Mouse (Mus musculus) mouse trophoblast stem cell (cell line): ENCODE results near the gene Msx1.
"Not testable (repeated sequence)": the region's sequence is repeated elsewhere in the genome, so short reads cannot be mapped to it uniquely, and the experiment has no call there.

ENCODE experiments used
- in situ Hi-C, 2 experiments: fragments of 300-500 bp; cut with MseI, MboI; formaldehyde crosslinking; loops; 2 replicates in 1 of 2; 3 replicates in 1 of 2; pipeline ENCODE4 v1.15.1; 2025

The Msx1 gene

DNA sequence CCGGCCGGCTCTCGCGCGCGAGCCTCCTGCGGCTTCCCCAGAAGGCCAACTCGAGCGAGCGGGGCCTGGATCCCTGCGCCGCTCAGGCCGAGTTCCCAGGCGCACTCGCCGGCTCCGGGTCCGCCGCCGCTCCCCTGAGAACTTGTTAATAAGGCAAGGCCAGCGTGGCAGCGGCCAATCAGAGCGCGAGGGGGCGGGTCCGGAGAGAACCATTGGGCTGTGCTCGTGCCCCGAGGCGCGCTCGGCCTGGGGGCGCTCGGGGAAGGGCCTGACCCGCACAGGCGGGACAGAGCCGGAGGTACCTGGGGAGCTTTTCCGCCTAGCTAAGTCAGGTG, at the start of gene Msx1:
Gene Msx1, minus strand, starts transcription at position 123 of the 335 bp plus-strand sequence.
- in situ Hi-C loops = no loop called here

DNA sequence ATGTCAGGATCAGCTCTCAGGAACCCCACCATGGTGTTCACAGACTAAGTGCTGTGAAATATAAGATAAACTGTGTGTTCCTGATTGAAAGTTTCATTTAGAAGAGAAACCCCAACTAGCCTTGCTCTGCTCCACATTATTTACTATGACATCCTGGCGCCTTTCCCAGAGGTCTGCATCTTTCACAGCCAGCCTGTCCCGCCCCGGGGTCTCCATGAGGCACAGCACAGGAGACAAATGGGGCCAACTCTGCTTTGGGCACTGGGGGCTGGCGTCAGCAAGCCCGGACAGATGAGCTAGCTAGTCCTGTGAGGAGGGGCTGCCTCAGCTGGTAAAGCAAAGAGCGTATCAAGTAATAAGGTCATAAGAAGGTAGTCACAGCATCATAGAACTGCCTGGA, 41.1 kb upstream of the Msx1 start:
- in situ Hi-C loops = no loop called here

DNA sequence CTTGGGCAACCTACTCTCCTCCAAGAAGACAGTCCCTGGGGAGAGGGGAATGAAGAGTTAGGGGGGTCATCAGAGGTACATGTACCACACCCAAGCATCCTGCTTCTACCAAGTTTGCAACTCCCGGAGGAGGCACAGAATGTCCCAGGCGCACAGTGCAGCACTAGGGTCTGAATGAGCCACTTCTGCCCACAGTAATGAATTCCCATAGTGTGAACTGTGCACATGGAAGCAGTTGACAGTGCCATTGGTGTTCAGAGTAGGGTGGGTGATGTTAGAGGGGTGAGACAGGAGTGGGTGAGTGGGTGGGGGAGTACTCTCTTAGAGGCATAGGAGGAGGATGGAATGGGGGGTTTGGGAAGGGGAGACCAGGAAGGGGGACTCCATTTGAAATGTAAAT, 39.9 kb upstream of the Msx1 start:
- in situ Hi-C loops = no loop called here

DNA sequence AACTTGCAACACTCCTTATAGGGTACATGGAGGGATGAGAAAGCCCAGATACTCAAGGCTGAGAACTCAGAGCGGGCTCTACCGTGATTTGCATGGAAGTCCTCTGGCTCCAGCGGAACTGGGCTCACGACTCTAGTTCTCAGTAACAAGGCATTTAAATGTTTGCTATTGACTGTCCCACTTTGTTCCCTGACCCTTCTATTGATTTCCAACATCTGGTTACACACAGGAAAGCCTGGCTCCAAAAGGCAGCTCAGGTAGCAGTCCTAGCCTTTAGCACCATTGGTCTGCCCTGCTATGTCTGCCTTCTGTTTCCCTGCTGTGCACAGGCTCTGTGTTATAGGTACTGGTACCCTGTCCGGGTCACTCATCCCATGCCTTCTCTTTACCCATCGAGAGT, 36.5 kb upstream of the Msx1 start:
- in situ Hi-C loops = no loop called here

DNA sequence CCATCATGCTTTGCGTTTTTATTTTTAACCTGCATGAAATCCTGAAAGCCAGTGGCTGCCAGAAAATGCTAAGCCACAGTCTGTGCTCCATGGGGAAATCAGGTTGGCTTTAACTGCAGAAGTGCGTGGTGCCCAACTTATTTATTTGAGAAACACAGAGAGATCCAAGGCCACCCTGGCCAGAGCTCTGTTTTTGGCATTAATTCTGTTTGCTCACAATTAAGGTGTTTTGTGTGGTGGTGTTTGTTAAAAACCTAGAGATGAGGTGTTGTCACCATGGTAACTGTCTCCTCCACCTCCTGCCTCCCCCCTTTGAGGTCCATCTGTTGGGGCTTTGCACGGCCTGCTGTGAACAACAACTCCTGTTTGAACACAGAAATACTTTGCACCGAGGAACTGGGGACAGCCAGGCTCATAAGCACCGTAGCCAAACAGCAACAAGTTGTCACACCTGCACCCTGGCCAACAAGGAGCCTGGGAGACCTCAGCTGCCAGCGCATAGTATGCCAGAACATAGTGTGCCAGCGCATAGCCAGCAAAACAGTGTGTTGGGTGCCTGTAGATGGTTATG, 35.9 kb upstream of the Msx1 start:
- in situ Hi-C loops = no loop called here

DNA sequence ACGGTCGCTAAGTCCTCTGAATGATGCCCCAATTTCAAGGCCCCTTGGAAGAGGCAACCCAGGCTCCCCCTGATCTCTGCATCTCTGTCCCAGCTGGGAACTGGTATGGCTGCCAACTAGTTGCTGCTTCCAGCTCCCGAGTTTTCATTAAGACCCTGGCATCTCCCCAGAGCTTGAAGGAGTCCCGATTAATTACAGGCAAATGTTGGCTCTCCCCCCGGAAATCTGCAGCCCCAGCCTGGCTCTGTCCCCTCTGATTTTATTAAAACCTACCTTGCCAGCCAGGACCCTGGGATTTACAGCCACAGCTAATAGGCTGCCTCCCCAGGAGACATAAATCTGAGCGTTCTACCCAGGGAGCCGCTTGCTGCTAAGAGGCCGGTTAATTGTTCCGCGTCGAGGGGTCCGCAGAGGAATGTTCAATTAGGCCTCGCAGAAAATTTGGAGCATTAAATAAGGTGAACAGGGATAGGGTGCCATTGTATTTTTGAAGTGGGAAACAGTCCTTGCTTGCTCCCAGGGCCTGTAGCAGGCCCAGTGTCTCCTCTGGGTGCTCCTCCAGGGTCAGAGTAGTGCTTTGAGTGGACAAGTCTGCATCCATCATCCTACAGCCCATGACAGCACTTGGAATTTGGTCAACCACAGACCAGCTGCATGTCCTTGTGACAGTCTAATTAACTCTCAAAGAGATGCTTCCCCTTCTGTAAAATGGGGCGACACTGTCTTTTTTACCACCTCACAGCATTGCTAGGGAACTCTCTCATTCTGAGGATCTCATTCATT, 33.6 kb upstream of the Msx1 start:
- in situ Hi-C loops = no loop called here

DNA sequence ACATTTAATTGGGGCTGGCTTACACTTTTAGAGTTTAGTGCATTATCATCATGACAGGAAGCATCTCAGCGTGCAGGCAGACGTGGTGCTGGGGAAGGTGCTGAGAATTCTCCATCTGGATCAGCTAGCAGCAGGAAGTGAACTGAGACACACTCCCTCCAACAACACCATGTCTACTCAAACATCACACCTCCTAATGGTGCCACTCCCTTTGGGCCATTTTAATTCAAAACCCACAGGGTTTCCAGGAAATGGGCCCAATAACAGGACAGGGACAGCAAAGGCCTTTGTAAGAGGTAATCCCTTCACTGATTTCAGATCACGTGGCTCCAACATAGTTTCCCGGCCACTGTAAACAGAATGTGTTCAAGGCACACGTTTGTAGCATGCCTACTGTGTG, 31.7 kb upstream of the Msx1 start:
- in situ Hi-C loops = no loop called here

DNA sequence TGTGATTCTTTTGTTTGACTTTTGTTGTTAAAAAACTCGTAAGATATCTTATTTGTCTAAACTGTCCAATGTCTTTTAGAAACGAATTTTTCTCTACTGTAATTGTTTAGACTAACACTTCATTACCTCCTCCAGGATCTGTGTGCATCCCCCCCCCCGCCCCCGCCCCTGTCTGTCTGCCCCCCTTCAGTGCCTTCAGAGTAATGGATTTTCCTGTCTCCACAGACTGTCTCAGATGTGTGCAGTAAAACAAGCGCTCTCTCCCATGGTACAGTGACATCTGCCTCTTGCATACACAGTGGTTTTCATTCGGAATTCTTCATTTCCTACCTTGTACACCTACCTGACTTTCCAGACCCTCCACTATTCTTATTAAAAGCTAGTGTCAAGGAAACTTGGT, 29.9 kb upstream of the Msx1 start:
- in situ Hi-C loops = no loop called here

DNA sequence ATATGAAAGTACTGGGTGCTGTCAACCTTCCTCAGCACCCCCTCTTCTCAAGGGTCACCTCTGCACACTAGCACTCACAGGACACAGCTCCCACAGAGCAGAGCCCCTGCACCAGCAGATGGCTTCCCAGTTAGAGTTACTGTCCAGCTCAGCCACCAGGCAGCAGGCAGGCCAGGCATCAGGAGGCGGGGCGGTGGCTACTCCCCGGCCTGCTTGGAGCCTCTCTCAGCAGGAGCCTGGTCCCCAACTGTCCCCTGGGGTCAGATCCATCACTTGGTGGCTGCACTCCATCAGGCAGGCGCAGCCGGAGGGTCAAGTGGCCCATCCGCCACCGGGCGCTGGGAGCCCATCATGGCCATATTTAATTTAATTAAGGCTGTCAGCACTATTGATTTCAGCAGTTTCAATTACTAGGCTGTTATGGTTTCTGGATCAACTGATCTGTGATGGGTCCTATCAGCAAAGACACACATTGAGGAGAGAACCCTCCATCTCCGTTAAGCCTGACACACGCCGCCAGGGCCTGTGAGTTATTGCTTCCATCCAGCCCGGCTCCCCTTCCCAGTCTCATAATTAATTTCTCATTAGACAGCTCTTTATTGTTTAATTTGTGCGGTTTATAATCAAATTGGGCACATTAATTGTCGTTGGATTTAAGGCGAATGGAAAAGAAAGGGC, 27.1 kb upstream of the Msx1 start:
- in situ Hi-C loops = no loop called here

DNA sequence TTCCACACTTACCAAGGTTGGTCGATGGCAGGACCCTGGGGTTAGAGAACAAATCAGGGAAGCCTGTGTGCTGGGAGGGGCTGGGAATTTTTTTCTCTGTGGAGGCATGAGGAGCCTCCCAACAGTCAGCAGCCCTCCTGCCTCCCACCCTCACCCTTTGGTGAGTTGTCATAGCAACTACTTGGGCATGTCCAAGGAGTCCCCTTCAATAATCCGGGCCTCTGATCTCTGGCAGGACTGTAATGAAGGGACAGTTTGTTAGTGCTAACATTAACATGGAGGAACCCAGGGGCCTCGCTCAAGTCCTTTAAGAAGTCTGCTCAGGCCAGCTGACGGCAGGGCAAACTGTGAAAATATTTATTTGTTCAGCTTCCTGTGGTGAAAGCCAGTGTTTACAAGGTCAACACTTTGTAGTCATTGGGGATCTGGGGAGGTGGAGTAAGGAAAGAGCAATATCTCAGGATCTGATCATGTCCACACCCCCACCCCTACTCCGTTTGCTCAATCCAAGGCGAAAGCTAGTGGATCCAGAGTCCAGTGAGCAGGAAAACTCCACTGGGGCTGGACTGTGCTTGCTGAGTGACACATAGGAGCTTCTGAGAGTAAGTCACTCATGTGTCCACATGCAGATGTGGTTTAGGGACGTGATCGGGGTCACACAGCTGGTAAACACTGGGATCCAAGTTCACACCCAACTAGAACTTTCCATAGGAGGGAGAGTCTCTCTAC, 24.8 kb upstream of the Msx1 start:
- in situ Hi-C loops = no loop called here

DNA sequence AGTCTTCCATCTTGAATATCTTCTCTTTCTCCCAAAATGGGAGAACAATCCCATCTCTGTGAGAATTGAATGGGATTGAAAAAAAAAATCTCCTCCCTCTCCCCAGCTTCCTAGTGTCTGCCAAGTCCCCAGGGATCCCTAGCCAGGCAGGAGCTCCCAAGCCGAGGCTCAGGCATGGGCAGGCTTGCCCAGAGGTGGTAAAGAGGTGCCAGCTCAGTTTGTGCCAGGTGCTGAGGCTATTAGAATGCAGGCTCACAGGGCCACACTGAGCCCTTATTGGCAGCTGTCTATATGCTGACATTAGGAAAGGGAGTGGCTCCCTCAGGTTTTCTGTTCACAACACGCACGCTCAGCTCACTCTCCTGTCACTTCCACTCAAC, 11.9 kb upstream of the Msx1 start:
- in situ Hi-C loops = no loop called here

DNA sequence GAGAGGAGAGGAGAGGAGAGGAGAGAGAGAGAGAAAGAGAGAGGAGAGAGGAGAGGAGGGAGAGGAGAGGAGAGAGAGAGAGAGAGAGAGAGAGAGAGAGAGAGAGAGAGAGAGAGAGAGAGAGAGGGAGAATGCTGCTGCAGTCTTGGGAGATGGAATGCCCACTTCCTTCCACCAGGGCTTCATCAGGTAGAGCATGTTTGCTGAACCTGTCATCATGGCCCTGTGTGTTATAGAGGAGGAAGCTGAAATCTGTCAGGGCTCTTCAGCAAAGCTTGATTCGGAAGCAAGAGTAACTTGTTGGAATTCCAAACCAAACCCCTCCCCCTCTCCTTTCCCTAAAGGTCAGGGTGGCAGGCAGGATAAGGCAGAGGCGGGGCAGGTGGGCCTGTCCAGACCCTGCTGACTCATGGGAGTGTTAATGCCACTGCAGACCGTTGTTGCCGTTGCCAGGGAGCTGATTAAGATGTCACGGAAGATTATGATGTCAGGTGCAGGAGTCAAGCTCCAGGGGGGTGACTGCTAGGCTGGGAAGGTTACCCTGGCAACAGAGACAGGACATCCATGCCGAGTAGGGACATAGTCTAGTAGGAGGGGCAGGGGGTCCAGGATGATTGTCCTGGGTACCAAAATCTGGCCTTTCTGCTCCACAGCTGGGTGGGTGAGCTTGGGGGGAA, 11.3 kb upstream of the Msx1 start:
- in situ Hi-C loops = no loop called here

DNA sequence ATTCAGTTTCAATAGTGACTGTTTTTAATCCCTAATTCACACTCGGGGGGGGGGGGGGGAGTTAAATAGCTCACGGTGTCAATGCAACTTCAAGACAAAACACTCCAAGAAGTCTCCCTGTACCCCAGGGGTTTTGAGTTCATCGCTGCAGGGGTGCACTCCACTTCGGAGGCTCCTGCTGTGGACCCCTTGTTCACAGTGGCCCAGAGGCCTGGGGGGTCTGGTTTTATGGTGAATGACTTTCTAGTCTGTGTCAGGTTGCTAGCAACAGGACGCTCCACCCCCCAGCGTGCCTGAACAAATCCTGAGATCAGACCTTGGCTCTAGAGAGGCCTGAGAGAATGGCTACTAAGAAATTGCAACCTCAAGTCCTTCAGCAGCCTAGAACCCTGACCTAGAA, 8.4 kb upstream of the Msx1 start:
- in situ Hi-C loops = no loop called here

DNA sequence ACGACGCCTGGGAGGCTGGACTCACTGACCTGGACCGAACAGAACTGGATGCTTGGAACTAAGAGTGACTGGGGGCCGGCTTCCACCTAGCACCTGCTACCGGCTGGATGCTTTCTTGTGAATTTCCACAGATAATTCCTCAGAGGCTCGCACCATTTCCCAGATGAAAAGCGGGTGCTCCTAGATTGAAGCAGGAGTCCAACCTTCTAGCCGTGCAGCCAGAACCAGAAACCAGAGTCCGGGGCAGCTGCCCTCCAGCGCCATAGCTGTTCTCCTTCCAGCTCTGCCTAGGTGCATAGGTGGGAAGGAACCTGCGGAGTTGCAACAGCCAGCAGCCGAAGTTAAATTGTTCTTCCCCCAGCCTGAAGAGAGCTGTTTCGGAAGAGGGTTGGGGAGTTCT, 7.6 kb upstream of the Msx1 start:
- in situ Hi-C loops = no loop called here

DNA sequence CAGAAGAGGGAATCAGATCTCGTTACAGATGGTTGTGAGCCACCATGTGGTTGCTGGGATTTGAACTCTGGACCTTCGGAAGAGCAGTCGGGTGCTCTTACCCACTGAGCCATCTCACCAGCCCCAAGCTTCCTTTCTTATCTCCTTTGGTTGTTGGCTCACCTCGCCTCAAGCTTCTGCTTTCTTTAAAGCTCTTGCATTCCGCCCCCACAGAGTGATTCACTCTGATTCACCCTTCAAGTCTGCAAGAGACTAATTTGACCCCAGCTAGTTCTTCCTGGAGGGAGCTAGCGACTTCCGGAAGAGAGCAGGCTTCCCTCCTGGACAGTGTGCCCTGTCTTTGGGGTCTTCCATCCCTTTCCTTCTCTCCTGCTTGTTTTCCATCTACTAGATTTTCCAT, 6.1 kb upstream of the Msx1 start:
- in situ Hi-C loops = not testable (repeated sequence)

DNA sequence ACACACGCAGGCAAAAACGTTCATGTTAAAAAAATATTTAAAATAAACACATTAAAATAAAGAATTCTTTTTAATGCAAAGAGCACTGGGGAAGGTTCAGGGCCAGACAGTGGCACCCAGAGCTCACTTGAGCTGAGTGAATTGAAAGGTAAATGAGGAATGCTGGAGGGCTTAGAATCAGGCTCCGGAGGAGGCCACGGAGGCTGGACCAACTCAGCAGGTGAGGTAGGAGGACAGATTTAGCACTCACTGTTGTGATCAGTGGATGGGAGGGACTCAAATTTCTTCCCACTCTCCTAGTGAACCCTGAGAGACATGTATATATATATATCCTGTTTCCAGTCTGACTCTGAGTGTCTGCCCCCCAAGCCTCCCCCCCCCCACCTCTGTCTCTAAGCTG, 5.5 kb upstream of the Msx1 start:
- in situ Hi-C loops = no loop called here

DNA sequence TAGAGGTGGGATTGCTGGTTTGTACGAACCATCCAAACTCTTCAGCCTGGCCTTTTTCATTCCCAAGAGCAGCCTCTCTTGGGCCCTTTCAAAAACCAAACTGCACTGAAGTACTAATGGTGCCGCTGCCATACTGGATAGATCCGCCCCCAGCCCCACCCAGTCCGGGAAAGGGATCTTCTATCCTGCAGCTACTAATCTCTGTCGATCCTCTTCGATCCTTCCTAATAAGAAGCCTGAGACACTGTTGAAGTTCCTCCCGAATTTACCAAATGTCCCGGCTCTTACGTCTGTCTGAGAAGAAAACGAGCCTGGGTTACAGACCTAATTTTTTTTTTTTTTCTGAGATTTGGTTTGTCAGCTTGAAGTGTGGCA, 4.9 kb upstream of the Msx1 start:
- in situ Hi-C loops = no loop called here

DNA sequence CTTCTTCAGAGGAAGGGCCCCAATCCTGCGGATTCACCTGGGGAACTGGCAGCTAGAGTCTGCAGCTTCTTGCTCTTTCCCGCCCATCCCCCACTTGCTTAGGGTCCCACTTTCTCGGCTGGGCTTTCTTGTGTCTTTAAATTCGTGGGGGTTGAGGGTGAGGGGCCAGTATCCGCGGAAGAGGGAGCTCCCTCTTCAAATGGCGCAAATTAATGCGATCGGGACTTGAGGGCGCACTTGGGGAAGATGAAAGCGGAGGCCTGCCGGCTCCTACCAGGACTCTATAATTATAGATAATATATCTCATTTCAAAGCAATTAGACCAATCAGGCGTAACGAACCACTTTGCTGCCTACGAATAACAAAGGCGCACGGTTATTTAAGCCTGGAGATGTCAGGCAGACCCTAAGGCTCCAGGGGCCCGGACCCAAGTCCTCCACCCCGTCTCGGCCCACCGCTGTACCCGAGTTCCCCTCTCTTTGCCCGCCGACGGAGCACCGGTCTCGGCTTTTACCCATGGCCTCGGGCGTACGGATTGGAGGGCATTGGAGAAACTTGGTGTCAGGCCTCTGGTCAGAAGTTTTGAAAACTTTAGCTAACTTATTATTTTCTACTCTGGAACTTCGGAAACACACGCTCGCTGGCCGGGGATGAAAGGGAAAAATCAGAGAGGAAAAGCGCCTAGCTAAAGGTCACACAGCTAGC, 4.4 kb upstream of the Msx1 start:
- in situ Hi-C loops = no loop called here

DNA sequence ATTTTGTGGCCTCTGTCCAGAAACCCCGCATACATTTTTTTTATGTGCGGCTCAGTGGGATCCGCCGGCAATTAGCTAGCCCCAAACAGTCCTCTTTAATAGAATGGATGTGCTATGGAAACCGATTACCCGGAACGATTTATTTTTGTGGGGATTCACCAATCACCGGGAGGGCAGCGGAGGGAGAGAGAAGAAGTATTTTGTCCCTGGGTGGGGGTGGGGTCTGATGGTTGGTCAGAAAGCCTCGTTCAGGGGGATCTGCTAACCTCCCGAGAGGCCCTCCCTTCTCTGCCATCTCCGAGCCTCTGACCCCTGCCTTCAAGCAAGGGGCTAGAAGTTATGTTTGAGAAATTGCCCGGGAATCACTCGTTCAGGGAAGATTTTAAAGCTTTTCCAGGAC, 3.6 kb upstream of the Msx1 start:
- in situ Hi-C loops = no loop called here

DNA sequence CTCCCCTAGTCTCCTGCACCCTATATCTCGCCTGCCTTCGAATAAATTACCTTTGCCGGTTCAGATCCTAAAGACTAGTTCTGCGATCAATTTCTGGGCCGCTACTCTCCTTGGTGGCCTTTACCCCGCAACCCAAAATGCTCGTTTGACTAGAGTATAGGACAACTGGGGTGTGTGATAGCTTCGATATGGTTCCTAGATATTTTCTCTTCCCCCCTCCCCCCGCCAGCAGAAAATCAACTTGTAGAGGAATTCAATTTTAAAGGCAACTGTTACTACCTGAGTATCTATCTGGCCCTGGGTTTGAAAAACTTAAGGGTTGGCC, 3.2 kb upstream of the Msx1 start:
- in situ Hi-C loops = no loop called here

DNA sequence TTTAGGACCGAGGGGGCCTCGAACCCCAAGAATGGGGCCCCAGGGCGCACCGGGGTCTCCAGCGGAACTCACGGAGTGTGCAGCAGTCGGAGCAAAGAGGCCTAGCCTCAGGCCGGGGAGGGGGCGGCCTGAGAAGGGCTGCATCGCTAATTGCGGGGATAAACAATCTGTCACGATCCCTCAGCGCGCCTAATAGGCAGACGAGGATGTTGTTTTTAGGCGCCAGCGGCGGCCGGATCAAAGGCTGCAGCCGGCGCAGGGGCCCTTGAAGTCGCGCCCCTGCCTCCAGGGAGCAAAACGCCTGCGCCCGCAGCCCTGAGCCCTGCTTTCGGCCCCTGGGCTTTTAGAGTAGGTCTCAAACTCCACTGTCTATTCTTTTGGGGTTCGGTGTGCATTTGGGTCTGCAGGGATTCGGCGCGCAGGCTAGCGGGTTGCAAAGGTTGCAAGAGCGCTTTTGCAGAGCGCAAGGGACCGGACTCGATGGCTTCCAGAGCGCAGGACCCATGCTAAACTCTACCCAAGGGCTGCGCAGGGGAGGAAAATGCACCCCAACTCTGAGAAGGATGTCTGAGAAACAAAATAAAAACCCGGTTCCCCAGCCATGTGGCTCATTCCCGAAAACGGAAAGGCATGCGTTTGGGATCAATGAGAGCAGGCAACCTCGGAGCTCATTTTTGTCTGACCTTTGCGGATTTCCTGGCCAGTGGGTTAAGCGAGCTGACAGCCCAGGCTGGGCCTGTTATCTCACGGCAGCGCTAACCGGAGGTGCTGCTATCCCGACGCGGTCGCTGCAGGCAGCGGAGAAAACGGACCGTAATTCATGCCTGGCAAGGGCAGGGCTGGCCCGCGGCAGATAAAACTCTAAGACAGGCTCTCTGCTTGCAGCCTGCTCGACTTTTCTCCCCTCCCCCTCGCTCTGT, 2.6 kb upstream of the Msx1 start:
- in situ Hi-C loops = no loop called here
